Mouse (Mus musculus) spleen, adult 18-20 months (tissue): Measurements from ENCODE around the gene Commd9.

Source experiments
- DNase-seq, 2 experiments: peaks; one replicate each; pipeline ENCODE4 v3.0.0; 2022; ENCODE audit warnings: mixed read lengths in 2 of 2

Commd9 gene

GRCm38 (mm10) chr2:101909326-101910080 is 23.5 kb downstream of the Commd9 start:
- no peak for DNase-seq

DNA sequence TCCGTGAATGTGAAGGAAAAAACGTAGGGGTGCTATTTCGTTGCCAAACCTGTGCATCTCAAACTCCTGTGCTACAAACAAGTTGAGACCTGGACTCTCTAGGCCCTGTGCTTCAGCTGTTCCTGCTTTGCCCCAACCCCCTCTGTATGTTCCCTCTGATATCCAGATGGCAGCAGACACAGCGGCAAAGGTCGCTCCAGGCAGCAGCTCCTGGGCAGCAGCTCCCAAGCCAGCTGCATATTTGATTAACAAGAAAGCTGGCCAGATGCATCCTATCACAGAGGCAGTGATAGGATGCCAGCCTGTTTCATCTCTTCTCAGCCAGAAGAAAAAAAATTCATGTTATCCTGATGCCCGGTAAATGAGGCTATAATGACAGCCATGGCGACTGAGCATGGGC is 32.5 kb downstream of the Commd9 start:
- no peak for DNase-seq

DNA sequence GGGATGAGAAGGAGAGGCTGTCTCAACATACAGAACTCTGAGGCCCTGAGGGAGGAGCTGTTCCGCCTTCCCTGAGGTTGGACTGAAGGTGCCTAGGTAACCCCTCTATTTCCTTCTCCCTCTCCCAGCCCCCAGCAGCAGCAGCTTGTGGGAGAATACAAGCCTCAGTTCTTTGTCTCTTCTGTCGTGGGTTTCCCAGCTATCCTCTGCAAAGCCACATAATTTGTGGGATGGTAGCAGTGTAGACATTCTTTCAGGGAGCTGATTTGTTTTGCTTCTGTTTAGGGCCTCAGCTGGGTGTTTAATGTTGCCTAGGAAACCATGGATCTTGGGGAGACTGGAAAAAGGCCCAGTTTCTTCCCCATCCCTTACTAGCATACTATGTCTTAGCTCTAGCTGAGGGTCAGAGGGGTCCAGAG is 34.1 kb downstream of the Commd9 start:
- no peak for DNase-seq

DNA sequence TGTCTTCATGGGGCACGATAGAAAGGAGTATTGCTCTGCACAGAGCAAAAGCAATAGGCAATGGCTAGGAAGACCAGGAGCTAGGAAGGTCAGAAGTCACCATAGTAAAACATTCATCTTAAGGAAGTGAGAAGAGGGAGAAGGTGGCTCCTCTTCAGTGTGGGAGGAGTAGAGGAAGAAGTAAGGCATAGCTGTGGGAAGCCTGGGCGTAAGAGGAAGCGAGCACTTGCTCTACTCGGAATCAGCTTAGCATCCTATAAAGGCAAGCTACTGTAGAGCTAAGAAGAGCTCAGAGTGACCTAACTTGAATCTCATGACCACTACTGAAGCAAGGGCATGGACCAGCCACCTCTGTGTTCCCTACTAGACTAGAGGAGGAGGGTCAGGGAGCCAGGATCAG is 36.3 kb downstream of the Commd9 start:
- DNase-seq = no peak

- no peak for DNase-seq
Measured at GRCm38 (mm10) chr2:101923181-101923580, 37.1 kb downstream of the Commd9 start.

DNA sequence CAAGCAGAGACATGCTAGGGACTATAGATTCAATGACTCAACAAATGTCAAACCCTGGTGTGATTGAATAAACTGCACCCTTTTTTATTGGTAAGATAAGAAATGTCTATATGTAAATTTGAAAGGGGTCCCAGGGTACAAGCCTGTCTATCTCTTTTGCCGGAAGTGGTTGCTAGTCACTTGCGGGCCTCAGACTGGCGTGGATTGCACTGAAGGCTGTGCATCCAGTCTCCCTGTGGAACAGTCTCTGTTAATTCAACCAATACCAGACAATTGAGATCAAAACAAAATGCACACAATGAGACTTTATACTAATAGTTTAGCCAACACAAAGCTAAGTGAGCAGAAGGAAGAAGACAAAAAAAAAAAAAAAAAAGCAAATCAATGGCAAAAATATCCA is 39.1 kb downstream of the Commd9 start:
- no peak for DNase-seq

GRCm38 (mm10) chr2:101925591-101926188 is 39.6 kb downstream of the Commd9 start:
- no peak for DNase-seq

DNA sequence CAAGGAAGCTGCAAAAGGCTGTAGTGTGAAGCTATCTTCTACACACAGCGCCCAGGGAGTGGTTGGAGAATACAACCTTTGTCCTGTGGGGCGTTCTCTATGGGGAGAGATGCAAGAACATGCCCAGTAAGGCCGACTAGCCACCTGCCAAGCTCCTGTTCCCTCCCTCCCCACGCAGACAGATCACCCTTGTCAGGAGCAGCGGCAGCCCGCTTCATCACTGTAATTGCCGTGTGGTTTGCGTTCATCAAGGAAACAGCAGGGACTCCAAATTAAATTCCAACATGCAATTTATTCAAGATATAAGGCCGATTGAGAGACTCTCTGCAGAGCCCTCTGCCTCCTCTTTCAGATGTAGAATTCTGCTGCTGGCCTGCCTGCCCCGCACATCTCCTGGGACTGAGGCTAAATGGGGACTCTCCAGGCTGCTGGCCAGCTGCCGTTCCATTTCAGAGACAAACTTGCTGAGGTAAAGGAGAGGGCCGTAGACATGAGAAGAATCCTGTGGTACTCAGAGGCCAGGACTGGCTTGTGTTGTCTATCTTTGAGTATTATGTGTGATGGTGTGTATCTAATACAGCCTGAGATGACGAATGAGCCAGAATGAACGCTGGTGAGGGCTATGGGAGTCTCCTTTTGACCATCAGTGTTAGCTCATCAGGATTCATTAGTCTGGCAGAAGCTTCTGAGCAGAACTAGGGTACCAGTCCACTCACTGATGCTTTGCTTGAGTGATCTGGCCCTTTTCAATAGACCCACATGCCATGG is 46.3 kb downstream of the Commd9 start:
- no peak for DNase-seq

DNA sequence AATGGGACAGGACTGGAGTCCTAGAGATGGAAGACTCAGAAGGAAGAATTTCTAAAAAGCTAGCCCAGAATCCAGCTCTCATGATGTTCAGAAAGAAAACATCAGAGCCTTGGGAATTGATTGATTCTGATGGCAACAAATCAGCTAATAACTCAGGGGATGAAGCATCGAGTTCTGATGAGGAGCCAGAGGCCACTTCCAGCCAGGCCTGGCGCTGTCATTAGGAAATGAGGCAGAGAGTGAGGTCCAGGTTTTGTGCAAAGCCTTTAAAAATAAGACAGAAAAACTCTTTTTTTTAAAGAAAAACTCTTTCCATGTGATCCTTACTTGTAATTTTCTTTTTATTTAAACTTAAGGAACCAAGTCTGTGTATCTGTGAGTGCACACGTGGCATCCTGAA is 47.3 kb downstream of the Commd9 start:
- DNase-seq = no peak

- DNase-seq = no peak
Measured at GRCm38 (mm10) chr2:101935006-101935405, 49.0 kb downstream of the Commd9 start.

DNA sequence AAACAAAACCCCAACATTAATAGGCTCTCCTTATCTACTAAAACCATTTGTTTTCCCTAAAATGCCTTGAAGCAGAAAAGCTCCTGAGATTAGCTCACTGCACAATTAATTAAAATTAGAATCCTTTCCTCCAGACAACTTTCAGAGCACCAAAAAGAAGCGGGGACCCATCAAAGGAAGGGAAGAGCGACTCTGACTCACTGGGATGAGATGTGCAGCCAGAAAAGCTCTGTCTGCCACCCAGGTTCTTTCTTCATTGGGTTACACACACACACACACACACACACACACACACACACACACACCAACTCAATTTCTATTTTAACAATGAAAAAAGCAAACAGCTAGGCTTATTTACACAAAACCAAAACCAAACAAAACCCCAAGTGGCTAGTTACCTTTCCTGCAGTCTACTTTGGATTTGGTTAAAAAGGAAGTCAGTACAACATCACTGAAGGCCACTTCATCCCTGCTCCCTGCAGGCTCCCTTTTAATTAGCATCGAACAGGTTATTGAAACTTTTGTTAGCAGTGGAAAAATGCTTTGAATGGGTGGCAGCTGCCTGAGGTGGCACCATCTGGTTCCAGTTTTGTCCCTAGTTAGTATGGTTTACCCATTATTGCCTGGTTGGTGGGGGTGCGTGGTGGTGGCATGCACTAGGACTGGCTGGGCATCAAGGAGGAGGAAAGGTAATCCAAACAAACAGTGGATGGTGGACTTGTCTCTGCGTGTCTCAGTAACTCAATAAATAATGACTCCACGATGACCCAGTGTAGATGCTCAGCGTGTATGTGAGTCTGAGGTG is 64.9 kb downstream of the Commd9 start:
- DNase-seq = no peak
